Mouse (Mus musculus) CH12.LX (cell line): ENCODE measurements around the gene Slc38a2. TPM values are rescaled to one million over a fixed set of nuclear protein-coding genes. Genes with fewer than 3 reads are reported as not detected.

Experiments used
- DNase-seq: peaks from one replicate; pipeline ENCODE4 v3.0.0-alpha.2; 2013; ENCODE audit errors: extremely low read depth
- H3K27ac ChIP-seq: 2 replicates; pipeline ENCODE4 v1.5.1; 2012; ENCODE audit warnings: low read depth, mild to moderate bottlenecking, control low read depth, moderate library complexity; ENCODE audit not compliant: insufficient read depth
- H3K27me3 ChIP-seq: replicated peaks from 2 replicates; pipeline ENCODE3; 2012; ENCODE audit warnings: inconsistent platforms
- H3K36me3 ChIP-seq, 2 experiments: replicated peaks in 1 of 2; 2 replicates each; pipeline versions ENCODE3 to v1.6.1; 2012; ENCODE audit warnings: inconsistent platforms in 1 of 2, low read length in 1 of 2, mild to moderate bottlenecking in 1 of 2, mixed read lengths in 1 of 2, moderate library complexity in 1 of 2; ENCODE audit not compliant: control insufficient read depth in 1 of 2, insufficient read depth in 1 of 2
- H3K4me1 ChIP-seq, 2 experiments: 2 replicates each; pipeline ENCODE4 v1.6.1; 2012; ENCODE audit warnings: inconsistent platforms in 1 of 2, moderate library complexity in 1 of 2; ENCODE audit not compliant: insufficient read depth in 2 of 2, control insufficient read depth in 1 of 2
- H3K4me2 ChIP-seq: 2 replicates; pipeline ENCODE4 v1.6.1; 2012; ENCODE audit warnings: low read depth, mild to moderate bottlenecking, control low read depth; ENCODE audit not compliant: poor library complexity, insufficient read depth, severe bottlenecking
- H3K4me3 ChIP-seq, 3 experiments: fragments of 150-350 bp in 1 of 3; sonication (generic) in 1 of 3; replicated peaks in 1 of 3; 2 replicates each; pipeline versions ENCODE3 to v1.5.1; 2011 to 2012; ENCODE audit warnings: low read depth in 2 of 3, low read length in 2 of 3, mild to moderate bottlenecking in 2 of 3, moderate library complexity in 2 of 3, control low read depth in 1 of 3, improper control_type of control experiment in 1 of 3, inconsistent platforms in 1 of 3, mixed read lengths in 1 of 3; ENCODE audit not compliant: poor library complexity in 1 of 3
- H3K79me2 ChIP-seq: replicated peaks from 2 replicates; pipeline ENCODE4 v1.6.1; 2012; ENCODE audit warnings: mild to moderate bottlenecking, moderate library complexity; ENCODE audit not compliant: control insufficient read depth, poor library complexity, insufficient read depth, severe bottlenecking; ENCODE audit errors: extremely low read depth
- H3K9ac ChIP-seq: 2 replicates; pipeline ENCODE4 v1.6.1; 2012; ENCODE audit warnings: low read depth, mild to moderate bottlenecking, control low read depth, moderate library complexity; ENCODE audit not compliant: insufficient read depth
- H3K9me3 ChIP-seq: replicated peaks from 2 replicates; pipeline ENCODE3; 2012; ENCODE audit warnings: low read length, inconsistent platforms, mixed read lengths
- BHLHE40 ChIP-seq: IDR thresholded peaks from 2 replicates; pipeline ENCODE4 v1.6.1; 2011; ENCODE audit warnings: mild to moderate bottlenecking, low read depth, low read length, improper control_type of control experiment
- CHD1 ChIP-seq: IDR thresholded peaks from 2 replicates; pipeline ENCODE4 v1.6.1; 2012; ENCODE audit warnings: low read depth, low read length, improper control_type of control experiment, inconsistent platforms
- CHD2 ChIP-seq: IDR thresholded peaks from 2 replicates; pipeline ENCODE4 v1.6.1; 2011; ENCODE audit warnings: low read length, improper control_type of control experiment
- ETS1 ChIP-seq: conservative IDR thresholded peaks from 2 replicates; pipeline ENCODE4 v1.6.1; 2012; ENCODE audit warnings: low read depth, mild to moderate bottlenecking, inconsistent platforms, low read length, improper control_type of control experiment, moderate library complexity
- GABPA ChIP-seq: IDR thresholded peaks from 2 replicates; pipeline ENCODE4 v1.6.1; 2012; ENCODE audit warnings: low read depth, low read length, improper control_type of control experiment, inconsistent platforms; ENCODE audit not compliant: insufficient replicate concordance
- MAFK ChIP-seq: IDR thresholded peaks from 2 replicates; pipeline ENCODE4 v1.6.1; 2011; ENCODE audit warnings: low read length, improper control_type of control experiment; ENCODE audit not compliant: insufficient replicate concordance
- MAZ ChIP-seq: IDR thresholded peaks from 2 replicates; pipeline ENCODE4 v1.6.1; 2012; ENCODE audit warnings: low read depth, mild to moderate bottlenecking, inconsistent platforms, low read length, improper control_type of control experiment, moderate library complexity
- MEF2A ChIP-seq: IDR thresholded peaks from 2 replicates; pipeline ENCODE4 v1.6.1; 2014; ENCODE audit warnings: low read depth, mild to moderate bottlenecking, inconsistent platforms, low read length, improper control_type of control experiment, borderline replicate concordance
- MYC ChIP-seq: IDR thresholded peaks from 2 replicates; pipeline ENCODE4 v1.6.1; 2011; ENCODE audit warnings: low read depth, mild to moderate bottlenecking, improper control_type of control experiment, low read length
- NELFE ChIP-seq: IDR thresholded peaks from 2 replicates; pipeline ENCODE4 v1.6.1; 2011; ENCODE audit warnings: low read depth, low read length, improper control_type of control experiment
- NRF1 ChIP-seq: IDR thresholded peaks from 2 replicates; pipeline ENCODE4 v1.6.1; 2014; ENCODE audit warnings: low read depth, mild to moderate bottlenecking, inconsistent platforms, low read length, improper control_type of control experiment, moderate library complexity
- PAX5 ChIP-seq: IDR thresholded peaks from 2 replicates; pipeline ENCODE4 v1.6.1; 2012; ENCODE audit warnings: low read length, inconsistent platforms, mixed read lengths
- TBP ChIP-seq: conservative IDR thresholded peaks from 2 replicates; pipeline ENCODE4 v1.6.1; 2011; ENCODE audit warnings: low read depth, low read length, improper control_type of control experiment
- USF1 ChIP-seq: IDR thresholded peaks from 2 replicates; pipeline ENCODE4 v1.6.1; 2014; ENCODE audit warnings: low read depth, mild to moderate bottlenecking, inconsistent platforms, low read length, improper control_type of control experiment
- USF2 ChIP-seq: conservative IDR thresholded peaks from 2 replicates; pipeline ENCODE4 v1.6.1; 2011; ENCODE audit warnings: low read depth, low read length, improper control_type of control experiment
- ZC3H11A ChIP-seq: IDR thresholded peaks from 2 replicates; pipeline ENCODE4 v1.6.1; 2012; ENCODE audit warnings: low read depth, mild to moderate bottlenecking, inconsistent platforms, low read length, improper control_type of control experiment
- dilution Hi-C: fragments of 300-500 bp; cut with MboI; formaldehyde crosslinking; loops from 2 replicates; pipeline ENCODE4 v1.14.3; 2020; ENCODE audit warnings: low sequenced_read_pairs; ENCODE audit not compliant: extremely low pct_unique_long_range_greater_than_20kb, extremely low pct_ligation_motif_present
- in situ Hi-C: fragments of 300-500 bp; cut with MboI; formaldehyde crosslinking; loops from 3 replicates; pipeline ENCODE4 v1.14.3; 2019; ENCODE audit warnings: low sequenced_read_pairs, low pct_ligation_motif_present, low pct_unique_long_range_greater_than_20kb, mixed read lengths
- polyA plus RNA-seq: library from polyadenylated mRNA; unstranded; fragments of >175 nt; gene quantifications from 2 replicates; pipeline ENCODE4 v1.2.1, GENCODE M21; 2012; ENCODE audit warnings: low read depth; ENCODE audit not compliant: insufficient read length
- total RNA-seq, 2 experiments: library from RNA; depleted of rRNA; stranded (reverse); fragments of 300-350 nt in 1 of 2; fragments of >200 nt in 1 of 2; gene quantifications; 2 replicates each; pipeline ENCODE4 v1.2.3; 2012 to 2014

The Slc38a2 gene
- total and polyA plus RNA-seq, 3 experiments: 41.4 to 70.5 (median 59.3) TPM

- H3K79me2 ChIP-seq: no peaks in the 10 kb centered on the region
- peaks cover 2 to 4% of the 10 kb centered on the region in 2 experiments; a peak in 3 of 4 replicates for H3K4me1 ChIP-seq
- no peak for DNase-seq
- no peaks in the 10 kb centered on the region for H3K36me3 ChIP-seq
- in situ Hi-C loops: no loop called here
- H3K9me3 ChIP-seq: no peaks in the 10 kb centered on the region
- H3K27ac ChIP-seq: no peak overlapping the region
- no peak for TF ChIP-seq CHD2
- no peak for TF ChIP-seq MYC
- peak; percentile 50; the same call in 1 of the 2 replicates for TF ChIP-seq BHLHE40
- no peak for TF ChIP-seq NELFE
- no peak for TF ChIP-seq USF1
- no peak overlapping the region for H3K4me3 ChIP-seq
- H3K9ac ChIP-seq: no peak overlapping the region
- dilution Hi-C loops: no loop called here
- H3K4me2 ChIP-seq: no peak overlapping the region
- H3K27me3 ChIP-seq: no peaks in the 10 kb centered on the region
Measured at GRCm38 (mm10) chr15:96660590-96661141, 38.9 kb downstream of the Slc38a2 start.

GRCm38 (mm10) chr15:96658275-96658602, 41.3 kb downstream of the Slc38a2 start:
- Histone ChIP-seq H3K27ac (no peak overlapping the region), H3K4me3 (no peak overlapping the region), H3K9ac (no peak overlapping the region), H3K4me2 (no peak overlapping the region), H3K27me3 (no peaks in the 10 kb centered on the region), H3K4me1 (peaks cover 8 to 15% of the 10 kb centered on the region in 2 experiments), H3K79me2 (no peaks in the 10 kb centered on the region), H3K9me3 (no peaks in the 10 kb centered on the region), H3K36me3 (no peaks in the 10 kb centered on the region)
- no peak for DNase-seq
- in situ Hi-C loops (no loop called here), dilution Hi-C loops (no loop called here)
- TF ChIP-seq MAFK (no peak), BHLHE40 (no peak), GABPA (no peak), CHD1 (no peak), CHD2 (no peak), ETS1 (no peak), MEF2A (no peak), TBP (no peak), ZC3H11A (no peak), USF1 (no peak), NELFE (no peak), NRF1 (no peak), PAX5 (no peak), USF2 (no peak), MAZ (no peak)
